Mouse (Mus musculus) limb, embryonic 14.5 days (tissue): ENCODE data around the gene Socs4. TPM values are rescaled to one million over a fixed set of nuclear protein-coding genes. Genes with fewer than 3 reads are reported as not detected.

Experiments used
- ATAC-seq: fragments of 200-750 bp; cut with Nextera tagmentation; 2 replicates; pipeline ENCODE4 v1.8.0; 2017; ENCODE audit warnings: low read depth, moderate number of reproducible peaks, moderate TSS enrichment; ENCODE audit not compliant: low FRiP score
- DNase-seq: peaks from one replicate; pipeline ENCODE4 v3.0.0-alpha.2; 2015; ENCODE audit warnings: low spot score
- H3K27ac ChIP-seq: fragments of 300-500 bp; sonication (generic); replicated peaks from 2 replicates; pipeline ENCODE4 v1.5.1; 2014; ENCODE audit warnings: low read depth, mild to moderate bottlenecking, low read length, moderate library complexity, mixed read lengths
- H3K27me3 ChIP-seq: fragments of 300-500 bp; sonication (generic); 2 replicates; pipeline ENCODE4 v1.6.1; 2014; ENCODE audit warnings: low read length, mixed read lengths; ENCODE audit not compliant: control insufficient read depth, insufficient read depth
- H3K36me3 ChIP-seq: fragments of 300-500 bp; sonication (generic); 2 replicates; pipeline ENCODE4 v1.6.1; 2014; ENCODE audit warnings: mild to moderate bottlenecking, low read length, moderate library complexity, mixed read lengths; ENCODE audit not compliant: control insufficient read depth, insufficient read depth
- H3K4me1 ChIP-seq: fragments of 300-500 bp; sonication (generic); 2 replicates; pipeline ENCODE4 v1.6.1; 2014; ENCODE audit warnings: antibody characterized with exemption, low read length, mixed read lengths; ENCODE audit not compliant: control insufficient read depth, insufficient read depth
- H3K4me2 ChIP-seq: fragments of 300-500 bp; sonication (generic); replicated peaks from 2 replicates; pipeline ENCODE4 v1.6.1; 2014; ENCODE audit warnings: low read depth, mild to moderate bottlenecking, low read length, moderate library complexity; ENCODE audit not compliant: severe bottlenecking
- H3K4me3 ChIP-seq: fragments of 300-500 bp; sonication (generic); replicated peaks from 2 replicates; pipeline ENCODE4 v1.5.1; 2014; ENCODE audit warnings: low read length
- H3K9ac ChIP-seq: fragments of 300-500 bp; sonication (generic); 2 replicates; pipeline ENCODE4 v1.6.1; 2014; ENCODE audit warnings: mild to moderate bottlenecking, low read depth, low read length, moderate library complexity; ENCODE audit not compliant: severe bottlenecking
- H3K9me3 ChIP-seq: fragments of 300-500 bp; sonication (generic); 2 replicates; pipeline ENCODE4 v1.6.1; 2016; ENCODE audit warnings: low read length; ENCODE audit not compliant: control insufficient read depth
- POLR2A ChIP-seq: fragments of 200-500 bp; IDR thresholded peaks from 2 replicates; pipeline ENCODE4 v1.8.0; 2012; ENCODE audit warnings: inconsistent platforms, mild to moderate bottlenecking, moderate library complexity, borderline replicate concordance; ENCODE audit not compliant: insufficient read depth, insufficient read length; ENCODE audit errors: extremely low read depth
- WGBS: fragments of 180-500 bp; shearing (Covaris S2); extraction: QIAGEN DNeasy Blood & Tissue Kit; methylation state at CpG from one replicate; pipeline ENCODE4 v1.1.7; 2014; 5-methylcytosine and 5-hydroxymethylcytosine counted together
- polyA plus RNA-seq, 2 experiments: library from polyadenylated mRNA; depleted of rRNA in 1 of 2; stranded (reverse) in 1 of 2; unstranded in 1 of 2; fragments of >200 nt; fragmentation: Nextera tagmentation in 1 of 2; extraction: Ambion mirVana in 1 of 2; gene quantifications; 2 replicates each; pipeline versions ENCODE4 v1.2.1 to v1.2.3; 2012 to 2014

Socs4 gene
- polyA plus RNA-seq, 2 experiments: 4.7 to 7.5 TPM

DNA sequence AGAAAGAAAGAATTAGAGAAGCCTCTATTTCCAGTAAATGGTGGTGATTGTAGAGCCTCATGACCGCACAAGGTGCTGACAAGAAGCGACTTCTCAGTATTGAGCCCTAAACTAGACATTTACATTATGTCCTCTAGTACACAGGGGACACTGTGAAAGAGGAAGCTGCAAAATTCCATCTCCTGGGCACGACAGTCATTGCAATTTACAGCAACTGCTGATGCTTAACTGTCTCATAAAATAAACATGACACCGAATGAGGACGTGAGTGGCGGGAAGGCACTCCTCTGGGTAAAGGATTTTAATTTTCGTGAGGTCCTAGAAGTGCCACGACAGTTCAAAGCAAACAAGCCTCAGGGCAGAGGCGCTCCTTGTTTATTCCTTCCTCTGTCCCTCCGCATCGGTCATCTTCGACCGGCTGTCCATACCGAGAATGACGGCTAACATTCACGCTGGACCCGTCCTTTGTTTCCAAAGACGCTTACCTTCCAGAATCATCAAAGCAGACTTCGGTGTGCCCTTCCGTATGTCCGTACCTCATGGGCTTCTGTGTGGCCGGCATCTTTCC, 611 bp upstream of the Socs4 start:
- peaks cover 11% of the 10 kb centered on the region for H3K4me1 ChIP-seq
- ATAC-seq: no peak
- peak overlapping the region; percentile 58; the same call in 1 of the 2 replicates for H3K27ac ChIP-seq
- H3K9ac ChIP-seq: peak overlapping the region; percentile 75
- no peaks in the 10 kb centered on the region for H3K27me3 ChIP-seq
- peak overlapping the region; percentile 67 for H3K4me3 ChIP-seq
- DNase-seq: peak; percentile 9
- no peak for TF ChIP-seq POLR2A
- H3K9me3 ChIP-seq: no peaks in the 10 kb centered on the region
- peak overlapping the region; percentile 75 for H3K4me2 ChIP-seq
- WGBS: 2% methylated on average over 22 of the region's 22 CpGs
- H3K36me3 ChIP-seq: peaks cover 21% of the 10 kb centered on the region

DNA sequence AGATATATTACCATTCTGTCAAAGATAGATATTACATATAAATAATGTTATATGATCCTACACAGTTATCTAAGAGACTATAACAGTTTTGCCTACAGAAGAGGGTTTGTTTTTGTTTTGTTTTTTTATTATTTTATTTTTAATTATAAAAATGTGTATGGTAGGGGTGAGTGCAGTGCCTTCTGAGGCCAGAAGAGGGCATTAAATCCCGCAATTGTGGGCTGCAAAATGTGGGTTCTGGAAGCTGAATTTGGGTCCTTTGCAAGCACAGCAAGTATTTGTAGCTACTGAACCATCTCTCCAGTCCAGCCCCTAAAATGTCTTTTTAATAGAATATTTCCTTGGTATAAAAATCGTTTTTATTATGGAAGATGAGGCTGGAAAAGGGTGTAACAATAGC, 2.3 kb downstream of the Socs4 start:
- peaks cover 5% of the 10 kb centered on the region; the same call in 1 of the 2 replicates for H3K36me3 ChIP-seq
- TF ChIP-seq POLR2A: no peak
- no peak overlapping the region for H3K27ac ChIP-seq
- DNase-seq (no peak), ATAC-seq (no peak)
- 83% methylated on average over 2 of the region's 2 CpGs for WGBS
- no peak overlapping the region for H3K4me3 ChIP-seq
- H3K4me1 ChIP-seq: peaks cover 11% of the 10 kb centered on the region
- no peaks in the 10 kb centered on the region for H3K27me3 ChIP-seq
- no peak overlapping the region for H3K4me2 ChIP-seq
- H3K9ac ChIP-seq: no peak overlapping the region
- H3K9me3 ChIP-seq: no peaks in the 10 kb centered on the region

- no peak for ATAC-seq
- 79% methylated on average over 4 of the region's 4 CpGs for WGBS
Measured at GRCm38 (mm10) chr14:47281535-47281934, 4.8 kb downstream of the Socs4 start.

DNA sequence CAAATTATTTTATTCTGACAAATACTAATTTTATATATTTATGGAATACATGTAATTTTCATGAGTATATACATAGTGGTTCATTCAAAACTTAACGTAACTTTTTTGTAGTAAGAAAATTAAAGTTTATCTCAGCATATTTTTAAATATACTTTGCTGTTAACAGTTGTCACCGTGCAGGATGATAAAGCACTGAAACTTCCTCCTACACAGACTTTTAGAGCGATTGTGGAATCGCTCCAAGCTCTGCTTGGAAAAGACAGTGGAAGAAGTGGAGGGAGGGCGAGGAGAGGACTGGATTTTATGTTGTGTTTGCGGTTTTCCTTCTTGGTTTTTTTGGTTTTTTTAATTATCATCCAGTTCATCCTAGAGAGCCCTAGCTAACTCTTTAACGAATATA, 6.8 kb downstream of the Socs4 start:
- DNase-seq: no peak
- no peak overlapping the region for H3K9ac ChIP-seq
- no peaks in the 10 kb centered on the region for H3K27me3 ChIP-seq
- no peaks in the 10 kb centered on the region for H3K4me1 ChIP-seq
- WGBS: 84% methylated on average over 7 of the region's 7 CpGs
- no peak for ATAC-seq
- no peak overlapping the region for H3K27ac ChIP-seq
- H3K9me3 ChIP-seq: no peaks in the 10 kb centered on the region
- H3K36me3 ChIP-seq: peaks cover 5% of the 10 kb centered on the region; the same call in 1 of the 2 replicates
- H3K4me2 ChIP-seq: no peak overlapping the region
- H3K4me3 ChIP-seq: no peak overlapping the region
- no peak for TF ChIP-seq POLR2A

More at GRCm38 (mm10) chr14:47281535-47281934, 4.8 kb downstream of the Socs4 start:
- DNase-seq: no peak
- Histone ChIP-seq H3K4me3 (no peak overlapping the region), H3K4me2 (no peak overlapping the region), H3K9ac (no peak overlapping the region), H3K9me3 (no peaks in the 10 kb centered on the region), H3K4me1 (peaks cover 7% of the 10 kb centered on the region; the same call in 1 of the 2 replicates), H3K27ac (no peak overlapping the region), H3K36me3 (peaks cover 5% of the 10 kb centered on the region; the same call in 1 of the 2 replicates), H3K27me3 (no peaks in the 10 kb centered on the region)
- TF ChIP-seq POLR2A: no peak

GRCm38 (mm10) chr14:47285271-47285670, 8.5 kb downstream of the Socs4 start:
- H3K27ac ChIP-seq: no peak overlapping the region
- no peaks in the 10 kb centered on the region for H3K9me3 ChIP-seq
- H3K4me3 ChIP-seq: no peak overlapping the region
- no peaks in the 10 kb centered on the region for H3K4me1 ChIP-seq
- DNase-seq (no peak), ATAC-seq (no peak)
- H3K4me2 ChIP-seq: no peak overlapping the region
- H3K36me3 ChIP-seq: peaks cover 11% of the 10 kb centered on the region
- TF ChIP-seq POLR2A: no peak
- no peaks in the 10 kb centered on the region for H3K27me3 ChIP-seq
- H3K9ac ChIP-seq: no peak overlapping the region
- 98% methylated on average over 2 of the region's 2 CpGs for WGBS

DNA sequence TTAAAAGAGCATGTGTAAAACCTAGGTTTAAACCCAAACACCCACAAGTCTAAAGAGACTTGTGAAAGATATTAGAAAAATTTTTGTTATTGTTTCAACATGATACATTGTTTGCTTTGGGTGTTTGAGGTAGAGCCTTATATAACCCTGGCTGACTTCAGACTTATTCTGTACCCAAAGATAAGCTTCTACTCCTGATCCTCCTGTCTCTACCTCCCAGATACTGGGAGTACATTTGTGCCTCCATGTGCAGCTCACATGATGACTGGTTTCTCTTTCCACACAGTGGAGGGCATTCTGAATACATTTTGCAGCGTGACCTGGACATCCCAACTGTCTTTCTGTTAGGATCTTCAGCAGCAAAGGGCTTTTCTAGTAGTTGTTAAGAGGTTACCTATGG, 9.5 kb downstream of the Socs4 start:
- no peak for ATAC-seq
- 93% methylated on average over 1 of the region's 1 CpGs for WGBS
- no peak for TF ChIP-seq POLR2A

More for the DNA sequence above, 9.5 kb downstream of the Socs4 start:
- no peaks in the 10 kb centered on the region for H3K4me1 ChIP-seq
- peaks cover 12% of the 10 kb centered on the region for H3K36me3 ChIP-seq
- no peak for DNase-seq
- H3K4me2 ChIP-seq: no peak overlapping the region
- no peak overlapping the region for H3K9ac ChIP-seq
- H3K9me3 ChIP-seq: no peaks in the 10 kb centered on the region
- no peak overlapping the region for H3K27ac ChIP-seq
- H3K27me3 ChIP-seq: no peaks in the 10 kb centered on the region
- no peak overlapping the region for H3K4me3 ChIP-seq
